Mouse (Mus musculus) forebrain, postnatal 0 days (tissue): ENCODE data around the gene Cpne8. TPM values are rescaled to one million over a fixed set of nuclear protein-coding genes. Genes with fewer than 3 reads are reported as not detected.

ENCODE experiments used
- ATAC-seq: fragments of 200-750 bp; cut with Nextera tagmentation; 2 replicates; pipeline ENCODE4 v1.8.0; 2017; ENCODE audit warnings: mild to moderate bottlenecking, moderate library complexity
- DNase-seq: peaks from one replicate; pipeline ENCODE4 v3.0.0-alpha.2; 2015
- H3K27ac ChIP-seq: fragments of 300-500 bp; sonication (generic); 2 replicates; pipeline ENCODE4 v1.5.1; 2014; ENCODE audit warnings: low read depth, mild to moderate bottlenecking, antibody characterized with exemption, low read length, moderate library complexity, mixed read lengths
- H3K27me3 ChIP-seq: fragments of 300-500 bp; sonication (generic); 2 replicates; pipeline ENCODE4 v1.6.1; 2014; ENCODE audit warnings: mild to moderate bottlenecking, low read length, mixed read lengths; ENCODE audit not compliant: insufficient read depth
- H3K36me3 ChIP-seq: fragments of 300-500 bp; sonication (generic); 2 replicates; pipeline ENCODE4 v1.6.1; 2014; ENCODE audit warnings: mild to moderate bottlenecking, moderate library complexity; ENCODE audit not compliant: insufficient read depth
- H3K4me1 ChIP-seq: fragments of 300-500 bp; sonication (generic); 2 replicates; pipeline ENCODE4 v1.6.1; 2014; ENCODE audit warnings: antibody characterized with exemption; ENCODE audit not compliant: insufficient read depth
- H3K4me2 ChIP-seq: fragments of 300-500 bp; sonication (generic); 2 replicates; pipeline ENCODE4 v1.6.1; 2014; ENCODE audit warnings: low read depth, mild to moderate bottlenecking, moderate library complexity
- H3K4me3 ChIP-seq: fragments of 300-500 bp; sonication (generic); 2 replicates; pipeline ENCODE4 v1.5.1; 2014; ENCODE audit warnings: low read depth, low read length, mixed read lengths
- H3K9ac ChIP-seq: fragments of 300-500 bp; sonication (generic); 2 replicates; pipeline ENCODE4 v1.6.1; 2014; ENCODE audit warnings: mild to moderate bottlenecking
- H3K9me3 ChIP-seq: fragments of 300-500 bp; sonication (generic); 2 replicates; pipeline ENCODE4 v1.6.1; 2016; ENCODE audit warnings: low read length
- CTCF ChIP-seq: sonication (generic); IDR thresholded peaks from 2 replicates; pipeline ENCODE4 v1.5.1; 2016; ENCODE audit warnings: antibody characterized with exemption, control low read depth, low read depth
- WGBS: fragments of 180-500 bp; shearing (Covaris S2); extraction: QIAGEN DNeasy Blood & Tissue Kit; methylation state at CpG from one replicate; pipeline ENCODE4 v1.1.7; 2014; 5-methylcytosine and 5-hydroxymethylcytosine counted together
- polyA plus RNA-seq: library from polyadenylated mRNA; unstranded; fragments of >200 nt; fragmentation: Nextera tagmentation; extraction: Ambion mirVana; gene quantifications from 2 replicates; pipeline ENCODE4 v1.2.1, GENCODE M21; 2015
- total RNA-seq: library from RNA; depleted of rRNA; stranded (reverse); fragments of >200 nt; gene quantifications from 2 replicates; pipeline ENCODE4 v1.2.3, GENCODE M21; 2014

Gene Cpne8
- total and polyA plus RNA-seq, 2 experiments from 2014 or later, result 22.3 to 24.4 TPM

- DNase-seq, result no peak
- no peak for ATAC-seq
- H3K27me3 ChIP-seq, result no peaks in the 10 kb centered on the region
- H3K4me3 ChIP-seq, result no peak overlapping the region
- no peaks in the 10 kb centered on the region for H3K36me3 ChIP-seq
- 61% methylated on average over 12 of the region's 12 CpGs for WGBS
- TF ChIP-seq CTCF, result no peak
- H3K4me1 ChIP-seq, result no peaks in the 10 kb centered on the region
- no peaks in the 10 kb centered on the region for H3K9me3 ChIP-seq
- no peak overlapping the region for H3K27ac ChIP-seq
- no peak overlapping the region for H3K9ac ChIP-seq
- no peak overlapping the region for H3K4me2 ChIP-seq
Measured at GRCm38 (mm10) chr15:90561613-90562012, 117.6 kb downstream of the Cpne8 start.

DNA sequence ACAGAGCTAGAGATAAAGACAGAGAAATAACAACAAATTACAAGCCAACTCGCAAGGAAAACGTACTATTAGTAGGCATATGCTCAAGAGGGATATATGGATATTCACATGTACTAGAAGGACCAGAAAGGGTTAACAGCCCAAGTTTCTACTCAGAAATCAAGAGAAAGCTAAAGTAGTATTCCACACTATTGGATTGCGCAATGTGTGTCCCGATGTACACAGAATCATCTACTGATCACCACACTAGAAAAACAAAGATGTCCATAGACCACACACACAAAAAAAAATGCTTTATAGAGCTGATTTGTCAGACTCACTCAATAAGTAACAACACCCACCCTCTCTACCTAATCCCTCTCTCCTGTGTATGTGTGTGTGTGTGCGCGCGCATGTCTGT is 130.6 kb downstream of the Cpne8 start:
- H3K27me3 ChIP-seq, result no peaks in the 10 kb centered on the region
- no peaks in the 10 kb centered on the region for H3K4me1 ChIP-seq
- no peaks in the 10 kb centered on the region for H3K9me3 ChIP-seq
- ATAC-seq (no peak), DNase-seq (no peak)
- WGBS, result 98% methylated on average over 7 of the region's 7 CpGs
- no peaks in the 10 kb centered on the region for H3K36me3 ChIP-seq
- no peak overlapping the region for H3K4me3 ChIP-seq
- H3K4me2 ChIP-seq, result no peak overlapping the region
- no peak overlapping the region for H3K9ac ChIP-seq
- TF ChIP-seq CTCF, result no peak
- H3K27ac ChIP-seq, result no peak overlapping the region

- Histone ChIP-seq H3K27me3 (no peaks in the 10 kb centered on the region), H3K9ac (no peak overlapping the region), H3K4me2 (no peak overlapping the region), H3K4me3 (no peak overlapping the region), H3K4me1 (no peaks in the 10 kb centered on the region), H3K27ac (no peak overlapping the region), H3K9me3 (no peaks in the 10 kb centered on the region), H3K36me3 (no peaks in the 10 kb centered on the region)
- no peak for DNase-seq
- ATAC-seq, result no peak
- WGBS, result 78% methylated on average over 5 of the region's 5 CpGs
- no peak for TF ChIP-seq CTCF
Measured at GRCm38 (mm10) chr15:90543447-90543846, 135.8 kb downstream of the Cpne8 start.

GRCm38 (mm10) chr15:90542126-90542525 is 137.1 kb downstream of the Cpne8 start:
- DNase-seq (no peak), ATAC-seq (no peak)
- Histone ChIP-seq H3K4me1 (no peaks in the 10 kb centered on the region), H3K4me2 (no peak overlapping the region), H3K9ac (no peak overlapping the region), H3K9me3 (no peaks in the 10 kb centered on the region), H3K36me3 (no peaks in the 10 kb centered on the region), H3K27me3 (no peaks in the 10 kb centered on the region), H3K4me3 (no peak overlapping the region), H3K27ac (no peak overlapping the region)
- no peak for TF ChIP-seq CTCF

DNA sequence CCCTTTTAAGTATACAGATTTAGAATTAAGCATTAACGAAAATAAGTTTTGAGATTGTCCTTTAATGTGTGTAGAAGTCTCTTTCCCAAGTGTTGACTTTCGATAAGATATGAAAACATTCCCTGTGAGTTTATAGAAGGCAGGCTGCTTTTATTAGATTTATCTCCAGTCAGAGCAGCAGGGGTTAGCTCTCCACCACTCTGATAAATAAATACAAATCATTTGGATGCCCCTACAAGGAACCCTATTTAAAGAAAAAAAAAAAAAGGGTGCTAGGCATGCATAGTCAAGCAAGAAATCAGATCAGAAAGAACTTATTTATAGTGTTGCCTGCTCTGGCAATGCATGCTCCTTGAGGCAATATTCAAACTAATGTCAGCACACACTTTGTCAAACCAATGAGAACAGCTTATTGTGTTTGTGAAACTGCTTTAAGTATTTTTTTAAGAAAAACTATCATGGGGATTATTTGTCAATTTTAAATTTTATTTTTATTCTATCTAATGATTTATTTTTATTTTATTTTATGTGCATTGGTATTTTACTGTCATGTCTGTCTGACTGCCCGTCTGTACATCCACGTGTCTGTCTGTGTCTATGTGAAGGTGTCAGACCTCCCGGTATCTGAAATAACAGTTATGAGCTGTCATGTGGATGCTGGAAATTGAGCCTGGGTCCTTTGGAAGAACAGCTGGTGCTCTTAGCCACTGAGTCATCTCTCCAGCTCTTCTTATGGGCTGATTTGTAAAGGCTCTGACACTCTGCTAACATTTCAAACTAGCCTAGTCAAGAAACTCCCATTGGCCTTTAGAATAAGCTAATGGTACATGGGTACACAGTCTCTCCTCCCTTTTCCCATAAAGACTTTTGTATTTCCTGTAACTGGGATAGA is 142.7 kb downstream of the Cpne8 start:
- Histone ChIP-seq H3K27ac (no peak overlapping the region), H3K36me3 (no peaks in the 10 kb centered on the region), H3K27me3 (no peaks in the 10 kb centered on the region), H3K9ac (no peak overlapping the region), H3K4me2 (no peak overlapping the region), H3K9me3 (no peaks in the 10 kb centered on the region), H3K4me3 (no peak overlapping the region), H3K4me1 (no peaks in the 10 kb centered on the region)
- ATAC-seq (no peak), DNase-seq (no peak)
- WGBS, result 85% methylated on average over 5 of the region's 5 CpGs
- no peak for TF ChIP-seq CTCF

DNA sequence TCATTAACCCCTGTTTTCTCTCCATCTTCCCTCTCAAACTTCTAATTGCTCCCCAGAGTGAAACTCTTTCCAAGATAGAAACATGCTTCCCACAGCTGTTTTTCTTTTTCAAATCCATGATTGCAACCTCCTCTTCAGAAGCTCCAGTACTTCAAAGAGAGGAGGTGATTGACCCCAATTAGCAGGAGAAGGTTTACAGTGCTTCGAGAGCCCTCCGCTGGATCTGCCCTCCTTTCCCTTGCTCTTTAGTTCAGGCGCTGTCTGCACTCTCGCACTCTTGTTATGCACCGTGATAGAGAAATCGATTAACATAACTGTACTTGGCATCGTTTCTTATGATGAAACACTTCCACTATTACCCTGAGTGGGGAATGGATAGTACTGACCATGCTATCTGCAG is 143.5 kb downstream of the Cpne8 start:
- ATAC-seq (no peak), DNase-seq (no peak)
- H3K27ac ChIP-seq, result no peak overlapping the region
- 25% methylated on average over 7 of the region's 7 CpGs for WGBS
- no peak for TF ChIP-seq CTCF
- no peaks in the 10 kb centered on the region for H3K27me3 ChIP-seq
- H3K4me1 ChIP-seq, result no peaks in the 10 kb centered on the region
- H3K4me2 ChIP-seq, result no peak overlapping the region
- no peaks in the 10 kb centered on the region for H3K9me3 ChIP-seq
- no peak overlapping the region for H3K9ac ChIP-seq
- H3K4me3 ChIP-seq, result no peak overlapping the region
- H3K36me3 ChIP-seq, result no peaks in the 10 kb centered on the region

DNA sequence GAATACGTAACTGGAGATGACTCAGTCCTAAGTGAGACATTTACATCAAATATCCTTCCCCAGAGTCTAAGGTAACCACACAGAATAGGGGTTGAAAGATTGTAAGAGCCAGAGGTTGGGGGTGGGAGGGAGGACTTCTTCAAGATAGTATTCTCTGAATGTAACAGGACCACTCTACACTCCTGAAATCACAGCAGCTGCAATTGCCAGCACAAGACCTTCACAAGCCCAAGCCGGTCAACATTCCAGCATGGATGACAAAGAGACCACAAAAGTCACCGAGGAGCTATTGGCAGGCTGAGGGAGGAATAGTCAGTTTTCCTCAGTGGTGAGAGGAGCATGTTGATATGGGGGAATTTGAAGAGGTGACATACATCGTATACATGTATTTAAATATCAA is 166.5 kb downstream of the Cpne8 start:
- H3K4me3 ChIP-seq, result no peak overlapping the region
- H3K36me3 ChIP-seq, result no peaks in the 10 kb centered on the region
- H3K9me3 ChIP-seq, result no peaks in the 10 kb centered on the region
- no peak overlapping the region for H3K27ac ChIP-seq
- 99% methylated on average over 4 of the region's 4 CpGs for WGBS
- no peaks in the 10 kb centered on the region for H3K4me1 ChIP-seq
- H3K4me2 ChIP-seq, result no peak overlapping the region
- no peak for ATAC-seq
- DNase-seq, result no peak
- no peak overlapping the region for H3K9ac ChIP-seq
- no peak for TF ChIP-seq CTCF
- H3K27me3 ChIP-seq, result no peaks in the 10 kb centered on the region
